20 mouse cellular contexts compared by ENCODE assay signal in the genomic region with DNA sequence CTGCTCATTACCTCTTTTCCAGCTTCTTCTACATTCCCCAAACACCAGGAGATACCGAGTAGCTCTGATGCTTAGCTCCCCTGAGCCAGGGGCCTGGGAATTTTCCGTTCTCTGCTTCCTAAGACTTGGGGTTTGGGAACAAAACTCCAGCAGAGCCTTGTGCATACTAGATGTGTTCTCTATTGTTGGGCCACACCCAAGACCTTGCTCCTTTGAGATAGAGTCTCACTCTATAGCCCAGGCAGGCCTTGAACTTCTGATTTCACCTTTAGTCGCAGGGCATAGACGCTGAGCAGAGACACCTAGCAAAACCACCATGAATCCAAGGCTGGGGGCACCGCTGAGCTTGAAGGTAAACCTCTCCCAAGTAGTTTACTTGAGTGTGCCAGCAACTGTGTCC.
DNase-seq lines count a peak whose midpoint lies in the region; ATAC-seq lines count a peak whose summit lies in the region.
"Had no signal": no experiment of that assay in that cellular context is flagged by ENCODE, and none has a peak within 500 bp of the region (broad histone marks: within the 10 kb centered on the region; RNA-seq: fewer than 3 reads in every experiment).

No protein-coding gene starts in this region.

- H3K4me1 ChIP-seq in midbrain, embryonic 15.5 days = no peaks in the 10 kb centered on the region
- H3K4me1 ChIP-seq: embryonic facial prominence, embryonic 10.5 days; embryonic facial prominence, embryonic 12.5 days; forebrain, embryonic 13.5 days; forebrain, embryonic 15.5 days had no signal

- 90% methylated on average over 5 of the region's 5 CpGs for WGBS in midbrain, embryonic 15.5 days

- no peaks in the 10 kb centered on the region for H3K27me3 ChIP-seq in midbrain, embryonic 15.5 days (replicated peaks)
- H3K27me3 ChIP-seq: forebrain, embryonic 13.5 days; forebrain, embryonic 15.5 days; Patski had no signal

- peak; percentile 88 for DNase-seq in ES-CJ7 (ENCODE audit: low read depth, low spot score)
- DNase-seq in R1 (ENCODE audit: low read depth, low spot score) = peak; percentile 99
- DNase-seq in adrenal gland, postnatal 25 days = no peak
- no peak for DNase-seq in kidney, adult 8-10 months
- DNase-seq: adrenal gland, adult 8-10 months; adrenal gland, postnatal 14 days; cerebellum, adult 11 months; cerebellum, adult 2 months; cerebellum, adult 9-10 months; cerebellum, postnatal 10 days; cerebellum, postnatal 25 days; forebrain, postnatal 0 days had no signal

- no peak for ATAC-seq in midbrain, embryonic 15.5 days (replicated peaks)
- ATAC-seq: activated CD4-positive, CD25-positive, alpha-beta regulatory T cell, adult 4 months; forebrain, embryonic 13.5 days; forebrain, embryonic 15.5 days; forebrain, postnatal 0 days; Patski had no signal

- no peak overlapping the region for H3K27ac ChIP-seq in midbrain, embryonic 15.5 days
- H3K27ac ChIP-seq: embryonic facial prominence, embryonic 10.5 days; embryonic facial prominence, embryonic 12.5 days; forebrain, embryonic 13.5 days; forebrain, embryonic 15.5 days had no signal

- no peak overlapping the region for H3K4me3 ChIP-seq in midbrain, embryonic 15.5 days
- H3K4me3 ChIP-seq: embryonic facial prominence, embryonic 10.5 days; embryonic facial prominence, embryonic 12.5 days; forebrain, embryonic 13.5 days; forebrain, embryonic 15.5 days had no signal

- H3K9me3 ChIP-seq in midbrain, embryonic 15.5 days = no peaks in the 10 kb centered on the region
- H3K9me3 ChIP-seq: embryonic facial prominence, embryonic 10.5 days; embryonic facial prominence, embryonic 12.5 days; forebrain, embryonic 15.5 days had no signal

- H3K9ac ChIP-seq in midbrain, embryonic 15.5 days = no peak overlapping the region
- H3K9ac ChIP-seq: embryonic facial prominence, embryonic 12.5 days; forebrain, embryonic 13.5 days; forebrain, embryonic 15.5 days; forebrain, postnatal 0 days had no signal

- H3K4me2 ChIP-seq in midbrain, embryonic 15.5 days = no peak overlapping the region
- H3K4me2 ChIP-seq: embryonic facial prominence, embryonic 12.5 days; forebrain, embryonic 13.5 days; forebrain, embryonic 15.5 days had no signal

- no peaks in the 10 kb centered on the region for H3K36me3 ChIP-seq in midbrain, embryonic 15.5 days (replicated peaks)
- H3K36me3 ChIP-seq: embryonic facial prominence, embryonic 10.5 days; embryonic facial prominence, embryonic 12.5 days; forebrain, embryonic 15.5 days; G1E had no signal

Comparison
In these comparisons a context has a peak if more than half of its experiments do, and no peak if none do; other contexts are left out.
1. DNase-seq: peak in ES-CJ7 (single experiment) and R1 (single experiment); none in adrenal gland, postnatal 25 days (single experiment) and kidney, adult 8-10 months (0 of 2).